Mouse (Mus musculus) liver, embryonic 14.5 days (tissue): Measurements from ENCODE around the gene Ect2.

ENCODE experiments used
- CTCF ChIP-seq: IDR thresholded peaks from 2 replicates; pipeline ENCODE4 v1.5.1; 2016; ENCODE audit warnings: antibody characterized with exemption, low read depth, control low read depth
- EP300 ChIP-seq: IDR thresholded peaks from 2 replicates; pipeline ENCODE4 v1.6.1; 2016; ENCODE audit warnings: antibody characterized with exemption, low read depth

DNA sequence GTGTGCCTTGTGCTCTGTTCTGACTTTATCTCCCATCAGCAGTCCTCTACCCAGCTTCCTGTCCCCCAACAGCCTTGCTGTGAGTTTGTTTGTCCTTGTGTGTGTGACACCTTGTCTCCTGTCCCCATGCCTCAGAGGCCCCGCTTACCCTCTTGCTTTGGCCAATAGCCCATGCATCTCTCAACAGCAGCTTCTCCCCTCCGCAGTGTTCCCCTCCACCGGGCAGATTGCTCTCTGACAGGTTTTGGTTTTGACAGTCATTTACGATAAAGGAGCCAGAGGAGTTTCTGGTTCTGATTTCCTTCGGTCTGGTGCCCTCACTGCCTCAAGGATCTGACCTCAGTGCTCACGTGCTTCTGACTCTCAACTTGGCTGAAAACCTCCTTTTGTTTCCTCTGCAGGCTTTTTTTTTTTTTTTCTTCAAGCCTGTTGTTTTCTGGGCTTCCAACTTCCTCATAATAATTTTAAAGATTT, 40.2 kb upstream of the Ect2 start:
- TF ChIP-seq CTCF (no peak), EP300 (no peak)
